Mouse (Mus musculus) heart, adult 11 months (tissue): Measurements from ENCODE around the gene Psg16.
"Not testable (repeated sequence)": the region's sequence is repeated elsewhere in the genome, so short reads cannot be mapped to it uniquely, and the experiment has no call there.

ENCODE experiments used
- DNase-seq: peaks from one replicate; pipeline ENCODE4 v3.0.0; 2022

The Psg16 gene

DNA sequence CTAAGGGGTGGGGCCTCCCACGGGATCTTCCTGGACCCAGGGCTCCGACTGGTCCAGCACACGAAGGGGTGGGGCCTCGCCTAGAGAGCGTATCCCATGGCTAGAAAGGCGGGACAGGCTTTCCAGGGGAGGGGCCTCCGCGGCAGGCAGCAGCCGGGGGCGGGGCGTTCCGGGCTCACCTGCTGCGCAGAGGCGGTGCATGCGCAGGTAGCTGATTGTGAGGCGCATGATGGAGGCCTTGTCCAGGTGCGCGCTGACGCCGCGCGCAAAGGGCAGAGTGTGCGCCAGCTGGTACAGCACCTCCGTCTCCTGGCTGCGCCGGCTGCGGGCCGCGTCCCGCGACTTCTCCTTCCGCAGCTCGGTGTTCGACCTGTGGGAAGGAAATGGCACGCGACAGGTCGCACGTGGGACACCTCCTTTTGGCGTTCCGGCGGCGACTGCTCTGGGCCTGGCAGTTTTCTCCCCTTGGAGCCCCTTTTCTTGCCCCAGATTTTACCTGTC is 17.7 kb upstream of the Psg16 start:
- peak; percentile 99 for DNase-seq

DNA sequence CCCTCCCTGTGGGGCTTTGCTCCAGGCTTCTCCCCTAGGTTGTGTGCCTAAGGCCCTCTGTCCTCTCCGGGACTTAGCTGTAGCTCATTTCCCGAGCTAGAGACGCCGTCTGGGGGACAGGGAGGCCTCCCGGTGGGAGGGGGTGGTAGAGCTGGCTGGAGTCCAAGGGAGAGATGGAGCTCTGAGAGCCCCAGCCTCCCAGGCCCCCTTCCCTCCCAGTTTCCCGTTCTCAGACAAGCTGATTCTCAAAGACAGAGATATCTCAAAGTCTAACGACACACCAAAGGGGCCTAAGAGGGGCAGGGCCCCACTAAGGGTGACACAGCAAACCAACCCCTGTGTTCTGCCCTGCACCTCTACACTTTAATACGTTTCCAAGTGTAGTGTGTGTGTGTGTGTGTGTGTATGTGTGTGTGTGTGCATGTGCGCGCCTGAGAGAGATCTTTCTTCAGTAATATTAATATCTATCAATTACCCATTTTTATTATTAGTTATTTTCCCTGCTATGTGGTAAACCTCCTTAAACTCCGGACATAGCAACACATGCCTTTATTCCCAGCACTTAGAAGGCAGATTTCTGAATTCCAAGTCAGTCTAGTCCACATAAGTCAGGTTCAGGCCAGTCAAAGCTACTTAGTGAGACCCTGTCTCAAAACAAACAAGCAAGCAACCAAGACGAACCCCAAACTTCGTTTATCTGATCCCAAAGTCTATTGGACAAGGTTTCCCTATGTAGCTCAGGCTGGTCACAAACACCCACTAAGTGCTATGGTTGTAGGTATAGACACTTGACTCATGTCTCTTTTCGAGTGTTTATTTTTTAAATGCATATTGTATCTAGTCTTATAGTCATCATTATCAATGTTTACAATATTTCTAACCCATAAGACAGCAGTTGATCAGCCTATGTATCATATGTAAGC is 17.0 kb upstream of the Psg16 start:
- DNase-seq = peak; percentile 95

DNA sequence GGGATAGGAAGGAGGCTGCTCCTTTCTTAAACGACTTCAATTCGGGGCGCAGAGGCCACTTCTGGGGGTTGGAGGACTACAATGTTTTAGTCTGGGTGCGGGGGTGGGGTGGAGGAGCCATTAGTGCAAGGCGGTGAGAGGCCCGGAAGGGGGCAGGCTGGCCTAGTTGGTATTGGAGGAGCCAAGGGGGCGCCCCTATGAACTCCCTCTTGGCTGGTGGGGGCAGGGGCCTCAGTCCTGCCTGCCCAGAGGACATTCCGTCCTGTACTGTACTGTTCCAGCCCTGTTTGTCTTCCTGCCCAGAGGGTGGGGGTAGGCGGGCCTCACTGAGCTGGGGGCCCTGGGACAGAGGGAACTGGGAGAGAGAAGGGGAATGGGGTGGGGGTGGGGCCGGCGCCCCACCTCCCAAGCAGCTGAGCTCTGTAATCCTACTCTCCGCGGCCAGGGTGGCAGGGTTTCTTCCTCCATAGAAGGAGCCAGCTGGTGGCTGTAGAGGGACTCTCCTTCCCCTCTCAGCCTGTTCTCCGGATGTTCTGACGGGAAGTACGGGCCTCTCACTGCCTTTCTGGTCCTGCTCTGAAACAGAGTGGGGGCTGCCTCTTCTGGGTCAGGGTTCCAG is 15.7 kb upstream of the Psg16 start:
- DNase-seq = peak; percentile 100

DNA sequence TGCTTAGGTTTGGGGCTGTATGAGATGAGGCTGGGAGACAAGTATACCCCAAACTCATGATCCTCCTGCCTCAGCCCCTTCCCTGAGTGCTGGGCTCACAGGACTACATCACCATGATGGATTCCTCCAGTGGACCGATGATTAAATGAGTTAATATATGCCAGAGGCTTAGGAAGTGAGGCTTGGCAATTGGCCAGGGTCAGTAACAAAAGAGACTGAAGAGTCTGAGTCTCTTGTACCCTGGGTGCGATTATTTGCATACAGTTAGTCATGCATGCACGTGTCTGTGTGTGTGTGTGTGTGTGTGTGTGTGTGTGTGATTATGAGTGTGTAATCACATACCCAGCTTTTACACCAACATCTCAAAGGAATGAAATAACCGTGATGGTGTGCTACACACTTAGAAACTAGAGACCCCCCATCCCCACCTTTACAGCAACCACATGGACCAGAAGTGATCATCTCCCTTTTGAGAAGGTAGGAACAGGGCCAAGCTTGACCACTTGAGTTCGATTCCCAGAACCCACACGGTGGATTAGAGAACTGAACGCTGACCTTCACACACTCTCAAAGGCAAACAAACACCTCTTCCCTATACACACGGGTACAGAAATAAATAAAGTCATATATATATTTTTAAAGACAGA is 14.9 kb upstream of the Psg16 start:
- DNase-seq = peak; percentile 94

DNA sequence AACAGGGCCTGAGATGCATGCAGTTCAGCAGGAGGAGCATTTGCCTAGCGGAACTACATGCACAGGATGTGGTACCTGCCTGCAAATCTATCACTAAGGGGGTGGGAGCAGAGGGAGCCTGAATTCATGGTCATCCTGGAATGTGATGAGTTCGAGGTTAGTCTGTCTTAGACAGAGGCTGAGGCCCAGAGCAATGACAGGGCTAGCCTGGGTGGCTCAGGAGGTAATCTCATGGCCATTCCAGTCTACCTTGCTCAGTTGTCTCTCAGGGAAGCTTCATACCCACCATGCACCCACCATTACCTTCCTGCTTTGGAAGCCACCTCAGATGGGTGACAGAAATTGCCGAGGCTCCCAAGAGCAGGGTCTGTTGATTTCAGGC is 14.4 kb upstream of the Psg16 start:
- DNase-seq = peak; percentile 91

DNA sequence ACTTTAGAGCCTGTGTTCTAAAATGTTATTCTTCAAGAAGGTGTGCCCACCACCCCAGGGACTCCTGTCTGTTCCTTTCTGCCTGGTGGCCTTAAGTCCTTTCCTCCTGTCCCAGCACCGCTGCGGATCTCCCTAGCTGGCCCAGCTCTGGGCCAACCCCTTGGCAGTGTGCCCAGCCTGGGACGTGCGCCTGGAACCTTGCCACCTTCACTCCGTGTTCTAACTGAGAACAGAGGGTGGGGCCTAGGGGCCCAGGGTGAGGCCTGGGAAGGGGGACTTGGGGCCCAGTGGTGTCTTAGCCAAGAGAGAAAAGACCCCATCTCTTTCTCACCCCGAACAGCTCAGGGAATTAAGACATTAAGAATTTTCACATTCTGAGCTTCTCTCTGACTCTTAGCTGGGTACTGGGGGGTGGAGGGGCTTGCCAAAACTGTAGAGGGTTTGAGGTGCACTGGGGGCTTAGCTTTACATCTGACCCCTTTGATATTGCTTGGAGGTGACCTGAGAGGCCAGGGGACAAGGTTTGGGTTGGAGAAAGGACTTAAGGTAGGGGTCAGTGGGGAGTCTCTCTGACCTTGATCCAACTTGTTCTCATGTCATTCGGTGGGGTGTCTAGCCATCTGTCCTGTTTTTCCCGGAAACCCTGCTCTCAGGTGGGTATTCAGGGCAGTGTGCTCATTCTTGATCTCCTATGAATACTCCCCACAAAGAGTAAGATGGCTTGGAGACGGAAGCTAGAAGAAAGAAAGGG is 13.6 kb upstream of the Psg16 start:
- peak; percentile 99 for DNase-seq

DNA sequence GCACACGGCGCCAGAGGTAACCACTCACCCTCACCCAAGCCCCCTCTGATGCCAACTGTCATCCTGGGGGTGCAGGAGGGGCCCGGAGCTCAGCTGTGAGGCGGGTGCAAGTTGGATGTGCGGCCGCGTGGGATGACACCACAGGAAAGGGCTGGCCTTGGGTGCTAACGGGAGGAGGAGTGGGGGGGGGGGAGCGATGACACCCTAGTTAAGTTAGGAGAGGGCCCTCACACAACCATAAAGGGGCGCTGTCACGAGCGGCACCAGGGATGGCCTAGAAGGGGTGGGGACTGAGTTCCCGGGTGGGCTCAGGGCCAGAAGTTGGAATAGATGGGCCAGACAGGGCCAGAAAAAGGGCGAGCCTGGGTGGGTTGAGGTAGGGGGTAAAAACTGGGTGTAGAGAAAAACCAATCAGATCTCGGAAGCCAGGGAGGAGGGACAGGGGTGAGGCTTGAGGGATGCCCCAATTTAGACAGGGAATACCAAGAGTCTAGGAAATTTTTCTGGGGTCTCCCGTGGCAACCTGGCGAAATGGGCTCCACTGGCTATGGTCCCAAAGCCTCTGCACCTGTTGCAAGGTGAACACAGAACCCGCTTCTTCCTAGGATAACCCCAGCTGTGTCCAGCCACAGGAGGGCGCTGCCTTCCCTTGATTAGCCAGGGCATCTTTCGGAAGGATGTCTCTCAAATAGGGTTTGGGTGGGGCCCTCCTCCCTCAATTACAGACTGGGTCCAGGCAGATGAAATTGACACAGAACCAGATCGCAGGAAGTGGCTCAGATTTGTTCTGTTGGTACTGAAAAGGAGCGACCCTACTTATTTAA is 12.8 kb upstream of the Psg16 start:
- DNase-seq = peak; percentile 98

DNA sequence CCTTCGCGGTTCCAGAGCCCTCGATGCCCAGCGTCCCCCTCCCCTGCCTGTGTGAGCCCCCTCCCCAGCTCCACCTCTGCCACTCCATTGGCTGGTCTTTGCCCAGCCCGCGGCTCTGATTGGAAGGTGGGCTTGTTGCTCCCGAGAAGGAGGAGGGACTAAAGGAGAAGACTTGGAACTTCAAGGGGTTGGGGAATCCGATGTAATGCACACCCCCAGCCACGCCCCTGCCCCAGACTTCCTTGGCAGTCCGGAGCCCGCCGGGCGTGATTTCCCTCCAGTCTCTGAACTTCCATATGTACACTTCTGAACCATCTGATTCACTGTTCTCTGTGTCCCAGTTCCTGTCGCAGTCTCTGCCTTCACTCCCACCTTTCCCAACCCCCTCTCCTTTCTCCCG is 11.5 kb upstream of the Psg16 start, which contains the start of gene Hif3a:
Hif3a (minus strand) TSS at position 39 of the 400 bp plus-strand sequence.
- peak; percentile 98 for DNase-seq

DNA sequence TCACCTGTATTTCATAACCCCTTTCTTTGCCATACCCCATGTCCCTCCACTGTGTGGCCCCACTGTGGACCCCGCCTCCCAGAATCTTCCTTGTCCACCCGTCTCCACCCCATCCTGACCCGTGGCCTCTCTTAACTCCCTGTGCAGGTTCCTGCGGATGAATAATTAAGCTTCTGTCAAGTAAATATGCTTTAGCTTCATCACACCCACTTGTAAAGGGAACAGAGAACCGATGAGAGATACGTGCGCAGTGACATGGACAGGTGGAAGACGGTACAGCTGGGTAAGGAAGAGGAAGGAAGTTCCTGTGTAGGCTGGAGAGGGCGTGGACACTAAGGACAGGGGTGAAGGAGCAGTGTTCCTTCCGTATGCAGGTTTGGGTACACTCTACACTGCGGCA is 11.0 kb upstream of the Psg16 start:
- DNase-seq = peak; percentile 95

DNA sequence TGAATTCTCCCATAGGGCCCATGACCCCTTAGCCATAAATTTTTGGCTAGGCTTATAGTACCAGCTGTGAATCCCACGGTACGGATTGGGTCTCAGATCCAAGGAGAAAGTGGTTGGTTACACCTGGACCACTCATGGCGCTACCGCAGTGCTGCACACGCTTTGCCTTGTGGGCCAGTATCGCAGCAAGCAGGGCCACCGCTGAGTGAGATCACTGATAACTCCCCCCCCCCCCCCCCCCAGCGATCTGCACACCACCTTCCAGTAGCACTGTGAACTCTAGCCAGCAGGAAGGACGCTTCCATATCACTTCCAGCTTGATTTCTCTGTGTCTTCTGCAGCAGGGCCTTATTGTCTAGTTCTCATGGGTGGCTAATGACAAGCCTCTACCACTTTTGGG is 8.2 kb upstream of the Psg16 start:
- no peak for DNase-seq

DNA sequence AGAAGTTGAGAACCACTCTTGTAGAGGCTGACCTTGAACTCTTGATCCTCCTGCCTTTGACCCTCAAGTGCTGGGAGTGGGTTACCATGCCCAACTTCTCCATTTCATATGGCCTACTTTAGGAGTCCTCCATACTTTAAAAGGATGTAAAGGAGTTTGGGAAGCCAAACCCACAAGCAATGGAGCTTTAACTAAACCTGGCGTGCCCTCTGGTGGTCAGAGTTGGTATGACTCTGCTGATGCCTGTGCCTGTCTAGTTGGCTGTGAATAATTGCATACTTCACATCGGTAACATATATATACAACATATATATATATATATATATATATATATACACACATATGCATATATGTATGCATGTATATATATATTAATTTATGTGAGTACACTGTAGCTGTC is 7.4 kb upstream of the Psg16 start:
- DNase-seq = peak; percentile 92

DNA sequence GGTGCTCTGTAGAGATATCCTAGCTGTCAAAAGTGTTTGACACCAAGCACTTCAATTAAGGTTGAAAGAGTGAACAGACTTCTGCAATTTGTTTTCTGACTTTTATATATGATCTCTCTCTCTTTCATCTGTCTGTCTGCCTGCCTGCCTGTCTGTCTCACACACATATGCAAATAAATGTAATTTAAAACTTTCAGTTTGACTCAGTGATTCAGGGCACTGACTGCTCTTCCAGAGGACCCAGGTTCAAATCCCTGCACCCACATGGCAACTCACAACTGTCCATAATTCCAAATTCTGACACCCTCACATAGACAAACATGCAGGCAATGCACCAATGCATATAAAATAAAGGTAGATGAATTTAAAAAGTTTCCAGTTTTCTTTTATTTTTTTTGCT is 6.8 kb upstream of the Psg16 start:
- peak; percentile 52 for DNase-seq

DNA sequence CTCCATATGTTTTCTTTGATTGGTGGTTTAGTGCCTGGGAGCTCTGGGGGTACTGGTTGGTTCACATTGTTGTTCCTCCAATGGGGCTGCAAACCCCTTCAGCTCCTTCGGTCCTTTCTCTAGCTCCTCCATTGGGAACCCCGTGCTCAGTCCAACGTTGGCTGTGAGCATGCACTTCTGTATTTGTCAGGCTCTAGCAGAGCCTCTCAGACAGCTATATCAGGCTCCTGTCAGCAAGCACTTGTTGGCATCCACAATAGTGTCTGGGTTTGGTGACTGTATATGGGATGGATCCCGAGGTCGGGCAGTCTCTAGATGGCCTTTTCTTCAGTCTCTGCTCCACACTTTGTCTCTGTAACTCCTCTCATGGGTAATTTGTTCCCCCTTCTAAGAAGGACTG is 6.2 kb upstream of the Psg16 start:
- peak; percentile 92 for DNase-seq

DNA sequence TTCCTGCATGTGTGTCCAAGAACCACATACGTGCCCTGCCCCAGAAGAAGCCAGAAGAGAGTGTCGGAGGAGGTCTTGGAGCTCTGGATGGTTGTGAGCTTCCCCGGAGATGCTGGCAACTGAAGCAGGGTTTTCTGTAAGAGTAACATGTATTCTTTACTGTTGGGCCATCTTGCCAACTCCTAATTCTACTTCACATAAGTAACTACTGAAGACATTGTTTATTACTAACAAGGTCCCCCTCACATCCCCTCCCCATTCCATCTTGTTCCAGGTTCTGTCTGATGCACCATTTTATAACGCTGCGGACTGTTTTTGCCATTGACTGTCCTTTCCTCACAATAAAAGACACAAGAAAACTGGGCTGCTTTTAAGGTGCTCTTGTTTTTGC is 332 bp upstream of the Psg16 start:
- no peak for DNase-seq

DNA sequence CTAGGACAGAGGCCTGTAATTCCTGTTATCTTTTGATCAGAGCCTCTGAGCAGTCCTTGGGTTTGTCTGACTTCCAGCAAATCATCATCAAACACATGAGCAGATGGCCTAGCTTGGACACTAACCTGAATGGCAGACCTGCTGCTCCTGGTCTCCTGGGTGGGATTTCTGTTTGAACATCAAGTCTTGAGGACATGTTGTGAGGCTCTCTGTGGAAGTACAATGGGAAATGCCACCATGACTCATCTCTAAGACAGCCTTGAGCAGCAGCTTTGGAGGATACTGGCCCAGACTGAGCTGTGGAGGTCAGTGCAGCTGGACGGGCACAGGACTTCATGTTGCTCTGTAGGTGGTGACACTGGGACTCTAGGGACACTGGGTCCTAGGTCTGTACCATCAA is 2.7 kb downstream of the Psg16 start:
- DNase-seq = peak; percentile 54

DNA sequence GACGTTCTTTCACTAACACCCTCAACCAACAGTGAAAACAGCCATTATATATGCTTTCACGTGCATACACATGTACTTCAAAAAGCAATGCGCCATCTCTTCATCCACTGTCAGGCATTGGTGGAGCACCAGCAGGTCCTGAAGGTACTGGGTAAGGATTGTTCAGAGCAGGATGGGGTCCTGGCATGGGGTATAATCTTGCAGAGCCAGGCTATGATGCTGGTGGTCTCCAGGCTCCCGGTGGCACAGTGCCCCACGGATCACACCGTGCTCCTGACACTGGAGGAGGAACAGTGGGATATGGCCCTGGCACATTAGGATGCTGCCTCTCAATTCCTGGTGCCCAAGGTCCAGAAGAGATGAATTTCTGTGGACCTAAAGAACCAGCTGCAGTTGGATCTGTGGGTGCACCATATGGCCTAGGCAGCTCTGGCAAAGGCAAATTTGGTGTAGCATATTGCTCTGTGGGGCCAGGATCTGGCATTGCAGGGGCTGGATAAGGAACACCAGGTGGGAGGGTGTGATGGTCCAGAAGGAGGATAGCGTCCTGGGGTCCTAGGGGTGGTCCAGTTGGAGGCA is 4.3 kb downstream of the Psg16 start:
- peak; percentile 67 for DNase-seq

DNA sequence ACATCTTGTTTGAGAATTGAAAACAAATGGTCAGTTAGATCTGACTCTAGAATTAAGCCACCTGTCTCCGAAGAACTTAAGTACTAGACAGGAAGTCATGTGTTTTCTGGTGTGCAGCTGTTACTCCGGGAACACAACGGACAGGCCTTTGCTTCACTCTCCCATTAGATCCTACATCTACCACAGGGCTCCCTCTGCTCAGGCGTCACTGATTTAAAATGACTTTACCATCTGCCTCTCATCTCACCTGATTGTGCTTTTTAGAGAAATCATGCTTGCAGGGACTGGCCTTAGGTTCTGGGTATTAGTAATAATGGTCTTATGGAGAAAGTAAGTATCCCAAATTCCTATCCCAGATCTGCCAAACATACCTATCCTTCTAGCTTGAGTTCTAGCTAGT is 8.9 kb downstream of the Psg16 start:
- peak; percentile 36 for DNase-seq

DNA sequence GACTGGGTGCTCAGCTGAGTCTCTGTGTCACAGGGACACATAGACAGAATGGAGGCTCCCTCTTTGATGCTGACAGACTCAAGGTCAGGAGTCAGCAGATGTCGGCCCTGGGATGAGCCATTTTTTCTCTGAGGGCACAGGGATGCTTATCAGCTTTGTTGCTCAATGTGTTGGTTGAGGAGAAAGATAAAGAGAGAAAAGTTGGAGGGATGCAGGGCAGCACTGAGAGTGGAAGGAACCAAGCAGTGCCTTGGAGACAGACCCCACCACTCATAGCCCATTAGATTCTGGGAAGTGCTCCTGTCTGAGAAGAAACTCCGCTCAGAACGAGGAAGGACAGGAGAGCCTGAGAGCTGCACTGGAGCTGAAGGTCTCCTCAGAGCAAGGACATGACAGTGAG is 13.9 kb downstream of the Psg16 start:
- DNase-seq = peak; percentile 57

DNA sequence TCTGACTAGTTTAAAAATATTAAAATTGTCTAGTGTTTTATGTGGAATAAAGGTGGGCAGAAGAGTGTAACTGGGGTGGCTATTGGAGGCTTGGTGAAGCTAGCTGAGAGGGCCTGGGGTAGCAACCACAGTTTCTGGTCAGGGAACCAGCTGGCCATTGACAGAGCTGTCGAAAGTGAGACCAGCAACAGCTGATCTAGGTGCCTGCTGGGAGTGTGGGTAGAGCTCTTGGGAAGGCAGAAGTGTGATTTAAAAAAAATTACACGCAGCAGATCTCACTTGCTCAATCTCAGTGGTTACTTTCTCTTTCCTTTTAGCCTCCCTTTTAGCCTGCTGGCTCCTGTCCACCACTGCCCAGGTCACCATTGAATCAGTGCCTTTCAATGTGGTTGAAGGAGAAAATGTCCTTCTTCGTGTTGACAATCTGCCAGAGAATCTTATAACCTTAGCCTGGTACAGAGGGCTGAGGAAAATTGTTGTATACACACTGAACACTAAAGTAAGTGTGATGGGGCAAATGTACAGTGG is 16.3 kb downstream of the Psg16 start:
- DNase-seq = peak; percentile 84

DNA sequence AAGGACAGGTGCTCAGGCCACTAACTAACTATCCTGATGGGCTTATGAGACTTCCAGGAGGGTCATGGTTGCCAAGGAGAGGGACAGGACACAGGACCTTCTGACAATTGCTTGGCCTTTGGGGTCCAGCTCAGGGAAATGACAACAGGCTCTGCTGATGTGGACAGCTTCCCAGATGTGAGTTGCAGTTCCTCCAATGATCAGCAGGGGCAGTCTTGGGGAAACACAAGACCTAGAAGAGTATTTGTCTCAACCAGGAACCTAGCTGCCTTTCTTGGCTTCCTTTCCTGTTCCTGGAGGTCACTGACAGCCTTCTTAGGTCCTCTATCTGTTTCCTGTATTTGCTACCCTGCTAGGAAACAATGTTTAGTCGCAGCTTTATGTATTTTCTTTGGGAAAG is 17.4 kb downstream of the Psg16 start:
- peak; percentile 70 for DNase-seq

DNA sequence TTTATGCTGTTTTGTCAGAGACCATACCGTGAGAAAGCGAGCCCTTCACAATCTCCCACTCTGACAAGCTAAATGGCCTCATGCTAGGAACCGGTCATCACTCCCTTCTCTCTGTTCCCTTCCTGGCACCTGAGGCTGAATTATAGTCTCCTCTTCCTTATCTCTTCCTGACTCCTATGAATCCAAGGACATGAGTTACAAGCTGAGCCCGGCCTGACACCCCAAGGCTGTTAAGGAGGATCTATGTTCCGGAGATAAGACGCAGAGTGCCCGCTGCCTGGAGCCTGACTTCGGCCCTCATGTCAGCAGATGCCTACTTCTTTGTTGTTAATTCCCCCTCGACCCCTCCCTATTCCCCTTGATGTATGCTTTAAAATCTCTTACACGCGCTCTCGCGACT is 27.8 kb downstream of the Psg16 start:
- not testable (repeated sequence) for DNase-seq
